Mouse (Mus musculus): Measurements from ENCODE around the gene Dzank1.

DNA sequence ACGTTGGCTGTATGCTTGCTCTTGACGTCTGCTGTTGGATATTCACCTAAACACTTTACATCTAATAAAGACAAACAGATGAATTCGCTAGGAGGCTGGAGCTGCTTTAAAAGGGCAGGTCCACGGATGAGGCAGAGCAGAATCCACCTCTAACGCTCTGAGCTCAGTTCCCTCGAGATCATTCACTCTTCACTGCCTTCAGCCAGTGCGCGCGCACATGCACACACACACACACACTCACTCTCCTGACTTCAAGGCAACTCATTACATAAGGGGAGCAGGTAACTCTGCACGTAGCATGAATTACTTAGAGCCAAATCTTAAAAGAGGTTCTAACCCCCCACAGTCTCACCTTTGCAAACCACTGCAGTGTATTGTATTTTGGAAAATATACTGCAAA lies 1.4 kb downstream of the Dzank1 start:
- TF ChIP-seq POLR2A (IDR thresholded peaks at IDR 0.05; ENCODE audit: low read depth, low read length) (no peak), CTCF (IDR thresholded peaks at IDR 0.05; ENCODE audit: extremely low read depth, insufficient read depth, insufficient read length, insufficient replicate concordance) (no peak)

All from spleen, adult 2 months (tissue).